Mouse (Mus musculus): Measurements from ENCODE around the gene Mfap2.

DNA sequence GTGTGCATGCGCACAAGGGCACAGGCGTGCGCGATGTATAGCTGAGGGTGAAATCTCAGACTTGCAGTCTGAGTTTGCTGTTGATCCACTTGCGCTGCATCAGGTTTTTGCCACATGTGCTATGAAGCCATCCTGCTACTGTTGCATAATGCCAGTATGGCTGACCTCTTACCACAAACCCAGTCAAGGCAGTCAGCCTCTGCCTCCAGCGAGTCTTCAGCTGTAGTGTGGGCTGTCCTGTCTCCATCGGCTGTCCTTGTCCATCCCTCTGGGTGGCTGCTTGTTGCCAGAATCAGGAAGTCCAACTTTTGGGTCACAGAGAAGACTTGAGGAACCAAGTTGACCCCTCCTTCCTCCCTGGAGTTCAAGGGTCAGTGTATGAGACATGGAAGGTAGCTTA, 34.9 kb upstream of the Mfap2 start:
- TF ChIP-seq POLR2A (IDR thresholded peaks at IDR 0.05; ENCODE audit: control insufficient read depth, low read depth, low read length) (no peak), CTCF (IDR thresholded peaks at IDR 0.05; ENCODE audit: control insufficient read depth, insufficient read depth, insufficient replicate concordance, low read depth, low read length) (no peak)
